Mouse (Mus musculus): Measurements from ENCODE around the gene Icmt. TPM values are rescaled to one million over a fixed set of nuclear protein-coding genes. Genes with fewer than 3 reads are reported as not detected.

Icmt gene
- polyA plus RNA-seq, 1 experiment from 2014 or later = 13.2 TPM

- peaks cover 6% of the 10 kb centered on the region for H3K4me1 ChIP-seq (ENCODE audit: control insufficient read depth, insufficient read depth, low read length)
- DNase-seq (ENCODE audit: low spot score) (no peak), ATAC-seq (no peak)
- no peak overlapping the region for H3K4me2 ChIP-seq (ENCODE audit: low read length)
- H3K27me3 ChIP-seq (replicated peaks; ENCODE audit: control insufficient read depth, insufficient read depth, low read length) = peaks cover 66% of the 10 kb centered on the region
- 54% methylated on average over 15 of the region's 15 CpGs for WGBS
- no peak overlapping the region for H3K4me3 ChIP-seq (ENCODE audit: low read depth, low read length)
- no peak overlapping the region for H3K27ac ChIP-seq (ENCODE audit: low read depth, low read length)
- no peaks in the 10 kb centered on the region for H3K36me3 ChIP-seq (ENCODE audit: control insufficient read depth, insufficient read depth, low read length)
- no peaks in the 10 kb centered on the region for H3K9me3 ChIP-seq (replicated peaks; ENCODE audit: control insufficient read depth, low read length)
- H3K9ac ChIP-seq (ENCODE audit: low read length) = no peak overlapping the region
Observed at GRCm38 (mm10) chr4:152281601-152282000, 15.4 kb upstream of the Icmt start.

DNA sequence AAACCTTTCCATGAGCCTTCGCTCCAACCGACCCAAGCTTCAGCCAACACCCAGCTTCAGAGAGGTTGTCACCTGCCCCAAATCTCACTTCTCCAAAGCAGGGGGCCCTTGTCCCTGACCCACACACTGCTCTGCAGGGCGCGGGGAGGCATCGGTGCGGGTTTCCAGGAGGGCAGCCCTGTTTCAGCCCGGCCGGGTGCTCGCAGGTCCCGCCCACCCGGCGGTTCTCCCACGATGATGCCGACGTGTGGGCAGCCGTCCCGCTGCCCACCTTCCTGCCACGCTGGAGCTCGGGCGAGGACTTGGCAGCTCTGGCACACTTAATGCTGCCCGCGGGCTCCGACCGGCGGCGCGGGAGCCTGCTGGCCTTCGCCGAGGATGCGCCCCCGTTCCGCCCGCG lies 14.3 kb upstream of the Icmt start:
- 18% methylated on average over 34 of the region's 34 CpGs for WGBS
- peak overlapping the region; percentile 30 for H3K4me3 ChIP-seq (ENCODE audit: low read depth, low read length)
- no peaks in the 10 kb centered on the region for H3K9me3 ChIP-seq (replicated peaks; ENCODE audit: control insufficient read depth, low read length)
- DNase-seq (ENCODE audit: low spot score) (no peak), ATAC-seq (0 out of 2 replicates have a peak, but pooled peaks have one; percentile 2)
- H3K27me3 ChIP-seq (replicated peaks; ENCODE audit: control insufficient read depth, insufficient read depth, low read length) = peaks cover 77% of the 10 kb centered on the region
- peak overlapping the region; percentile 55 for H3K4me2 ChIP-seq (ENCODE audit: low read length)
- H3K36me3 ChIP-seq (ENCODE audit: control insufficient read depth, insufficient read depth, low read length) = no peaks in the 10 kb centered on the region
- no peak overlapping the region for H3K27ac ChIP-seq (ENCODE audit: low read depth, low read length)
- peaks cover 11% of the 10 kb centered on the region for H3K4me1 ChIP-seq (ENCODE audit: control insufficient read depth, insufficient read depth, low read length)
- H3K9ac ChIP-seq (ENCODE audit: low read length) = peak overlapping the region; percentile 51

GRCm38 (mm10) chr4:152283186-152283950 lies 13.7 kb upstream of the Icmt start:
- H3K9ac ChIP-seq (ENCODE audit: low read length) = peak overlapping the region; percentile 51
- peak overlapping the region; percentile 30 for H3K4me3 ChIP-seq (ENCODE audit: low read depth, low read length)
- WGBS = 3% methylated on average over 64 of the region's 70 CpGs
- H3K27ac ChIP-seq (ENCODE audit: low read depth, low read length) = no peak overlapping the region
- peaks cover 15% of the 10 kb centered on the region for H3K4me1 ChIP-seq (ENCODE audit: control insufficient read depth, insufficient read depth, low read length)
- peak overlapping the region; percentile 55 for H3K4me2 ChIP-seq (ENCODE audit: low read length)
- peaks cover 84% of the 10 kb centered on the region for H3K27me3 ChIP-seq (replicated peaks; ENCODE audit: control insufficient read depth, insufficient read depth, low read length)
- H3K36me3 ChIP-seq (ENCODE audit: control insufficient read depth, insufficient read depth, low read length) = no peaks in the 10 kb centered on the region
- peak; percentile 89 for ATAC-seq
- H3K9me3 ChIP-seq (replicated peaks; ENCODE audit: control insufficient read depth, low read length) = no peaks in the 10 kb centered on the region
- peak; percentile 87 for DNase-seq (ENCODE audit: low spot score)

DNA sequence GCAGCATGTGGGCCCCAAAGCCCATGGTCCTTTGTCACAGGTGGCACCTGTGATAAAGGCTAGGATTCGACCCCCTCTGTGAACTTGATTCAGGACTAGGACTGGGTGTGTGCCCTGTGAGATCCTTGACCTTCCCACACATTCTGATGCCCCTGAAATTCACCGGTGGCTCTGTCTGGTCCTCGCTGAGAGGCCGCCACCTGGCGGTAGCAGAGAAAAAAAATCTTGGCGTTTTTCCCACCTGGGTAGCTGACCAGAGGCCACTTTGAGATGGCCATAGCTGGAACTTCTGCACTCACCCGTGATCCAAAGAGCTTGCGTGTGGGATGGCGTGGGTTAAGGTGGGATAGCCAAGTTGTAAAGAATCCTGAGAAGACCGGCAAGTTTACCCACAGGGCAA lies 11.5 kb upstream of the Icmt start:
- no peaks in the 10 kb centered on the region for H3K9me3 ChIP-seq (replicated peaks; ENCODE audit: control insufficient read depth, low read length)
- H3K4me2 ChIP-seq (ENCODE audit: low read length) = no peak overlapping the region
- 3% methylated on average over 10 of the region's 10 CpGs for WGBS
- H3K4me1 ChIP-seq (ENCODE audit: control insufficient read depth, insufficient read depth, low read length) = peaks cover 22% of the 10 kb centered on the region
- no peak overlapping the region for H3K27ac ChIP-seq (ENCODE audit: low read depth, low read length)
- no peaks in the 10 kb centered on the region for H3K36me3 ChIP-seq (ENCODE audit: control insufficient read depth, insufficient read depth, low read length)
- ATAC-seq = no peak
- no peak overlapping the region for H3K4me3 ChIP-seq (ENCODE audit: low read depth, low read length)
- H3K27me3 ChIP-seq (replicated peaks; ENCODE audit: control insufficient read depth, insufficient read depth, low read length) = peaks cover 93% of the 10 kb centered on the region
- peak; percentile 72 for DNase-seq (ENCODE audit: low spot score)
- H3K9ac ChIP-seq (ENCODE audit: low read length) = no peak overlapping the region

DNA sequence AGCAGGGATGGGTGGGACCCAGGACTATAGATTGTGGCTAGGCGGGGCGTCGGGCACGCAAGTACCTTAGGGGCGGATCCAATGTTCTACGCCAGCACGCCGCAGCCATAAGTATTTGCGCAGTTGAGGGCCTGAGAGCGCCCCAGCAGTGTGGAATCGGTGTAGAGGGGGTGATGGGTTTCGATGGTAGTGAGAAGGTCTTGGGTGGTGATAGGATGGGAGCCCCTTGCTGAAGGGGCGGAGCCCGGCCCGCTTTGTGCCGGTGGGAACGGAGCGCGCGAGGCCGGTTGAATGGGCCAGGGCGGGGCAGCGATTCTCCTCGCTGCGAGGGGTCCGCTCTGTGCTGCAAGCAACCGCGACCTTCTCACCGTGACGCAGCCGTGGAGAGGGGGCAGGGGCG lies 10.8 kb upstream of the Icmt start:
- peaks cover 93% of the 10 kb centered on the region for H3K27me3 ChIP-seq (replicated peaks; ENCODE audit: control insufficient read depth, insufficient read depth, low read length)
- peak overlapping the region; percentile 54 for H3K9ac ChIP-seq (ENCODE audit: low read length)
- WGBS = 0% methylated on average over 32 of the region's 32 CpGs
- H3K4me2 ChIP-seq (ENCODE audit: low read length) = peak overlapping the region; percentile 66
- H3K9me3 ChIP-seq (replicated peaks; ENCODE audit: control insufficient read depth, low read length) = no peaks in the 10 kb centered on the region
- H3K4me1 ChIP-seq (ENCODE audit: control insufficient read depth, insufficient read depth, low read length) = peaks cover 27% of the 10 kb centered on the region
- H3K27ac ChIP-seq (ENCODE audit: low read depth, low read length) = no peak overlapping the region
- no peaks in the 10 kb centered on the region for H3K36me3 ChIP-seq (ENCODE audit: control insufficient read depth, insufficient read depth, low read length)
- H3K4me3 ChIP-seq (ENCODE audit: low read depth, low read length) = peak overlapping the region; percentile 30
- ATAC-seq (no peak), DNase-seq (ENCODE audit: low spot score) (no peak)

GRCm38 (mm10) chr4:152286887-152287286 lies 10.1 kb upstream of the Icmt start:
- WGBS = 4% methylated on average over 25 of the region's 26 CpGs
- no peak for ATAC-seq
- H3K4me1 ChIP-seq (ENCODE audit: control insufficient read depth, insufficient read depth, low read length) = peaks cover 27% of the 10 kb centered on the region
- peaks cover 93% of the 10 kb centered on the region for H3K27me3 ChIP-seq (replicated peaks; ENCODE audit: control insufficient read depth, insufficient read depth, low read length)
- no peak overlapping the region for H3K9ac ChIP-seq (ENCODE audit: low read length)
- H3K36me3 ChIP-seq (ENCODE audit: control insufficient read depth, insufficient read depth, low read length) = no peaks in the 10 kb centered on the region
- no peak for DNase-seq (ENCODE audit: low spot score)
- peak overlapping the region; percentile 30; the same call in 1 of the 2 replicates for H3K4me3 ChIP-seq (ENCODE audit: low read depth, low read length)
- H3K4me2 ChIP-seq (ENCODE audit: low read length) = peak overlapping the region; percentile 66
- H3K27ac ChIP-seq (ENCODE audit: low read depth, low read length) = no peak overlapping the region
- H3K9me3 ChIP-seq (replicated peaks; ENCODE audit: control insufficient read depth, low read length) = no peaks in the 10 kb centered on the region

DNA sequence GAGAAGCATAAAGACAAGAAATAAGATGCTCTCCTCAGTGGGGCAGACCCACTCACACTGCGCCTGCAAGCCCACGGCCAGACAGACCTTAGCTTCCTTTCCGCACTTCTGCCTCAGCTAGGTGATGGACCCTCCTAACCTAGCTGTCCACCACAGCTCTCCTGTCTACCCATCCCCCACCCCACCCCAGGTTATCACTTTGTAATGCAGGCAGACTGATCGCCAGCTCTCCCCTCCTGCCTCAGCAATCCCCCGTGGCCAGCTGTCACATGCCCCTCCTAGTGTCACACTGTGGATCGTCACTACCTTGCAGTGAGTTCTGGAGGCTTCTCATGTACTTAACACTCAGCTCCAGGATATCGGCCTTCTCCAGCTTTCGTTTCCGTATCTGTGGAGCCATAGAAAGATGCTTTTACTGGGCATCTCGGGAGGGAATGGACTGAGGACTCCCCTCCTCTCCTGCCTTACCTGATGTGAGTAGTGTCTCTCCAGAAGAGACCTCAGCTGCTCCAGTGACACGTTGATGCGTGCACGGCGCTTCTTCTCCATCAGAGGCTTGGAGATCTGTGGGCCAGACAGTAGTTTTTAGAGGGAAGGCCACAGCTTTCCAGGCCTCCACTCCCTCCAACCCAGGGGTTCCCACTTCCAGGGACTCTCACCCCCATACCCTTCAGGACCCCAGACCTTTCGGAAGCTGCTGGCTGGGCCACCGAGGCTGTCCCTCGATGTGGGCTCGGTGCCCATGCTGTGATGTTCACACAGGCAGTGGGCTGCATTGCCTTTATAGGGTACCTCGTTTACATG lies 9.5 kb upstream of the Icmt start:
- Histone ChIP-seq H3K36me3 (ENCODE audit: control insufficient read depth, insufficient read depth, low read length) (no peaks in the 10 kb centered on the region), H3K4me1 (ENCODE audit: control insufficient read depth, insufficient read depth, low read length) (peaks cover 27% of the 10 kb centered on the region), H3K4me2 (ENCODE audit: low read length) (no peak overlapping the region), H3K27ac (ENCODE audit: low read depth, low read length) (no peak overlapping the region), H3K9me3 (replicated peaks; ENCODE audit: control insufficient read depth, low read length) (no peaks in the 10 kb centered on the region), H3K27me3 (replicated peaks; ENCODE audit: control insufficient read depth, insufficient read depth, low read length) (peaks cover 93% of the 10 kb centered on the region), H3K4me3 (ENCODE audit: low read depth, low read length) (peak overlapping the region; percentile 30; the same call in 1 of the 2 replicates), H3K9ac (ENCODE audit: low read length) (no peak overlapping the region)
- ATAC-seq = no peak
- DNase-seq (ENCODE audit: low spot score) = no peak
- 6% methylated on average over 19 of the region's 19 CpGs for WGBS

DNA sequence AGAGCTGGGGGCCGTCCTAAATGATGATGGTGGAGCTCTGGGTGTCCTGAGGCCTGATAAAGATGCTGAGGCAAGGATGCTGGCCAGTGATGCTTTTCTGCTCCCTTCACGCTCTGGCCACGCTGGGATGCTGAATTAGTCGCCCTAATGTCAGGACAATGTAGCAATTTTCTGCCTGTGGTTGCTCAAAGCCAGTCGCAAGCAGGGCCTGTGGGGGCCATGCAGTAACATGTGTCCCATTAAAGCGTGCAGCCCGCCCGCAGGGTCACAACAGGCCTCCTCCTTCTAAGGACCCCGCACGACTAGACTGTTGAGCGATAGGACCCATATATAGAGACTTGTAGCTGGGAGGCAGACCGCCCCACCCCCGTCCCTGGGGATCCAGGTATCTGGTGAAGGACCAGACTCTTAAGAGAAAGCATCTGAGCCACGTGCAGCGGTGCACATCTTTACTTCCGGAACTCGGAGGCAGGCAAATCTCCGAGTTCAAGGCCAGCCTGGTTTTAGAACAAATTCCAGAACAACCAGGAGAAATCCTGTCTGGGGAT lies 8.6 kb upstream of the Icmt start:
- no peaks in the 10 kb centered on the region for H3K36me3 ChIP-seq (ENCODE audit: control insufficient read depth, insufficient read depth, low read length)
- ATAC-seq = no peak
- no peak overlapping the region for H3K4me3 ChIP-seq (ENCODE audit: low read depth, low read length)
- H3K4me2 ChIP-seq (ENCODE audit: low read length) = no peak overlapping the region
- peaks cover 23% of the 10 kb centered on the region for H3K4me1 ChIP-seq (ENCODE audit: control insufficient read depth, insufficient read depth, low read length)
- no peak overlapping the region for H3K9ac ChIP-seq (ENCODE audit: low read length)
- WGBS = 34% methylated on average over 18 of the region's 18 CpGs
- peaks cover 93% of the 10 kb centered on the region for H3K27me3 ChIP-seq (replicated peaks; ENCODE audit: control insufficient read depth, insufficient read depth, low read length)
- no peak for DNase-seq (ENCODE audit: low spot score)
- no peaks in the 10 kb centered on the region for H3K9me3 ChIP-seq (replicated peaks; ENCODE audit: control insufficient read depth, low read length)
- no peak overlapping the region for H3K27ac ChIP-seq (ENCODE audit: low read depth, low read length)

Measured in forebrain, embryonic 14.5 days (tissue).